Mouse (Mus musculus) c-Kit-positive CD71-positive TER-119-positive erythroid progenitor cells, embryonic 14.5 days (primary cell): ENCODE data around the gene Nfatc2.

ENCODE experiments used
- DNase-seq: peaks from one replicate; pipeline ENCODE4 v3.0.0-alpha.2; 2013; ENCODE audit warnings: low spot score

Nfatc2 gene

DNA sequence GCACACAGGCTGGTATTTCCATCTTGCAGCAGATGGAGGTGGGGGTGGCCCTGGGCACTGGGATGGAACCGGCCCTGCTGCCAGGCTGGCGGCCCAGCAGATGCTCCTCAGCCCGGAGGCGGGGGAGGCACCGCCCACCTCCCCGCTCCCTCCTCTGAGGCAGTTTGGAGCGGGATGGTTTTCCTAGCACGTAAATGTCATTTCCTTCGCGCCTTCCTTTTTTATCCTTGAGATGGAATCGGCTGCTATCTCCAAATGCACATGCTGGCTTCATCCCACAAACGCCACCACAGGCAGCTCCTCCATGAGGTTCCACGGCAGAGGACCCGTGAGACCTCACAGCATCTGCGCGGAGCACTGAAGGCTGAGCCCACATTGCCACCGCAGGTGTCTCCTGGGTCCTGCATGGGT is 160.5 kb downstream of the Nfatc2 start:
- no peak for DNase-seq

DNA sequence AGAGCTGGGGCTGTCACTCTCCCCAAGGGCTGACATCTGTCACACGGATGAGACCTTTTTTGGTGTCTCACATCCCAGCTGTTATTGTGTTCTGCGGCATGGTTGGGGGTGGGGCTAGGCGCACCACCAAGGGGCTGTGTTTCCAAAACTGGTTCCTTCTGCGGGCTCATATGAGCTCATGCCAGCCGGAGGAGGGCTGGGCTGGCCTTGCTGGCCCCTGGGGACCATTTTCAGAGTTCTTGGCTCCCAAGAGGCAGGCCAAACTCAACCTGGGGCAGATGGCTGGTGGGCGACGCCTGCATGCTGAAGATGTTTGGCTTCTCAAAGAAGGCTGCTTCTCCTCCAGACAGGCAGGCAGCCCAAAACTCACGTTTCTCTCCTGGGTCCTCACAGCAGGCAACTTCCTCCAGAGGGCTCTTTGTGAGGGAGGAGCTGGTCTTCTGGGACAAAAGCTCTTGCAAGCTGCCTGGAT is 162.4 kb downstream of the Nfatc2 start:
- no peak for DNase-seq

- no peak for DNase-seq
Observed at GRCm38 (mm10) chr2:168434187-168434586, 167.3 kb downstream of the Nfatc2 start.

GRCm38 (mm10) chr2:168433392-168433791 is 168.1 kb downstream of the Nfatc2 start:
- no peak for DNase-seq

GRCm38 (mm10) chr2:168432394-168432793 is 169.1 kb downstream of the Nfatc2 start:
- no peak for DNase-seq

- DNase-seq: no peak
Observed at GRCm38 (mm10) chr2:168429598-168429997, 171.9 kb downstream of the Nfatc2 start.

- no peak for DNase-seq
Observed at GRCm38 (mm10) chr2:168428375-168428901, 173.0 kb downstream of the Nfatc2 start.
